Mouse (Mus musculus) cerebellum, adult 9-11 months (tissue): Measurements from ENCODE around the gene Prrt1.

ENCODE experiments used
- DNase-seq: peaks from one replicate; pipeline ENCODE4 v3.0.0; 2022

The Prrt1 gene

GRCm38 (mm10) chr17:34629221-34629751 lies at the start of gene Prrt1:
TSS of gene Prrt1 (plus strand) at chr17:34629533.
- DNase-seq, result peak; percentile 81

GRCm38 (mm10) chr17:34582528-34582927 lies 46.8 kb upstream of the Prrt1 start:
- peak; percentile 18 for DNase-seq

- DNase-seq, result peak; percentile 49
Measured at GRCm38 (mm10) chr17:34583397-34583796, 45.9 kb upstream of the Prrt1 start.

GRCm38 (mm10) chr17:34583819-34584218 lies 45.5 kb upstream of the Prrt1 start:
- DNase-seq, result no peak

- DNase-seq, result peak; percentile 42
Measured at GRCm38 (mm10) chr17:34585121-34585520, 44.2 kb upstream of the Prrt1 start.

GRCm38 (mm10) chr17:34585877-34586771 lies 43.2 kb upstream of the Prrt1 start:
- peak; percentile 66 for DNase-seq

- DNase-seq, result peak; percentile 92
Measured at GRCm38 (mm10) chr17:34586796-34587422, 42.4 kb upstream of the Prrt1 start.

- peak; percentile 98 for DNase-seq
Measured at GRCm38 (mm10) chr17:34587423-34587811, 41.9 kb upstream of the Prrt1 start.

- no peak for DNase-seq
Measured at GRCm38 (mm10) chr17:34587814-34588213, 41.5 kb upstream of the Prrt1 start.

- peak; percentile 55 for DNase-seq
Measured at GRCm38 (mm10) chr17:34588767-34589166, 40.6 kb upstream of the Prrt1 start.

- DNase-seq, result peak; percentile 32
Measured at GRCm38 (mm10) chr17:34589206-34589605, 40.1 kb upstream of the Prrt1 start.

- DNase-seq, result peak; percentile 63
Measured at GRCm38 (mm10) chr17:34589681-34590101, 39.6 kb upstream of the Prrt1 start, which contains the start of gene Gpsm3. TSS of gene Gpsm3 (plus strand) at chr17:34589806.

GRCm38 (mm10) chr17:34590154-34590987 lies 39.0 kb upstream of the Prrt1 start:
- peak; percentile 65 for DNase-seq

GRCm38 (mm10) chr17:34591029-34591993 lies 38.0 kb upstream of the Prrt1 start, which contains the start of gene Pbx2:
TSS of gene Pbx2 (plus strand) at chr17:34591266.
- DNase-seq, result peak; percentile 77

GRCm38 (mm10) chr17:34591994-34592375 lies 37.3 kb upstream of the Prrt1 start:
- DNase-seq, result peak; percentile 87

GRCm38 (mm10) chr17:34592581-34593549 lies 36.5 kb upstream of the Prrt1 start:
- DNase-seq, result peak; percentile 84

- peak; percentile 63 for DNase-seq
Measured at GRCm38 (mm10) chr17:34593752-34594525, 35.4 kb upstream of the Prrt1 start.

GRCm38 (mm10) chr17:34596098-34596497 lies 33.2 kb upstream of the Prrt1 start:
- DNase-seq, result no peak

GRCm38 (mm10) chr17:34597566-34598095 lies 31.7 kb upstream of the Prrt1 start, which contains the start of gene Ager:
TSS of gene Ager (plus strand) at chr17:34597862.
- peak; percentile 37 for DNase-seq
